Mouse (Mus musculus): ENCODE results near the gene Rab4b. TPM values are rescaled to one million over a fixed set of nuclear protein-coding genes. Genes with fewer than 3 reads are reported as not detected.

Rab4b gene
- polyA plus RNA-seq, 1 experiment: 56.3 TPM

GRCm38 (mm10) chr7:27180837-27181695 is 2.4 kb upstream of the Rab4b start, which contains the start of the genes Gm21983 and Mia:
TSS of gene Gm21983 (minus strand) at chr7:27181086.
TSS of gene Mia (minus strand) at chr7:27181157.
- Histone ChIP-seq H3K36me3 (ENCODE audit: control insufficient read depth, insufficient read depth) (peaks cover 4% of the 10 kb centered on the region), H3K4me3 (no peak within 1 kb of the TSS), H3K27me3 (ENCODE audit: control insufficient read depth, insufficient read depth, insufficient read length) (no peaks in the 10 kb centered on the region), H3ac (ENCODE audit: control insufficient read depth, insufficient read length) (no peak within 1 kb of the TSS), H3K4me2 (ENCODE audit: low read depth) (no peak within 1 kb of the TSS), H3K79me2 (ENCODE audit: control insufficient read depth, insufficient read depth) (peaks cover 7% of the 10 kb centered on the region)
- TF ChIP-seq TCF12 (IDR thresholded peaks at IDR 0.05; ENCODE audit: insufficient read depth, poor library complexity, severe bottlenecking) (no peak), REST (IDR thresholded peaks at IDR 0.05; ENCODE audit: insufficient read depth, insufficient read length) (no peak), POLR2AphosphoS2 (IDR thresholded peaks at IDR 0.05; ENCODE audit: insufficient read length, low read depth) (no peak), TCF3 (IDR thresholded peaks at IDR 0.05; ENCODE audit: insufficient read length, low read depth) (no peak), POLR2A (IDR thresholded peaks at IDR 0.05; ENCODE audit: insufficient read length, low read depth) (no peak), USF1 (IDR thresholded peaks at IDR 0.05; ENCODE audit: low read depth) (no peak), CEBPB (IDR thresholded peaks at IDR 0.05; ENCODE audit: insufficient read depth, poor library complexity, severe bottlenecking) (no peak), MAX (IDR thresholded peaks at IDR 0.05; ENCODE audit: low read depth) (no peak), MYOG (IDR thresholded peaks at IDR 0.05; ENCODE audit: control insufficient read depth in 1 of 3, insufficient read depth in 1 of 3, insufficient read length in 2 of 3, low read depth in 2 of 3) (no peak), E2F4 (IDR thresholded peaks at IDR 0.05; ENCODE audit: insufficient read depth) (no peak), SRF (IDR thresholded peaks at IDR 0.05; ENCODE audit: control insufficient read depth, insufficient read length, low read depth) (no peak), MYOD1 (IDR thresholded peaks at IDR 0.05; ENCODE audit: control insufficient read depth in 1 of 3, insufficient read length in 2 of 3, low read depth in 2 of 3) (no peak)

GRCm38 (mm10) chr7:27180036-27180435 is 1.3 kb upstream of the Rab4b start:
- Histone ChIP-seq H3K27me3 (ENCODE audit: control insufficient read depth, insufficient read depth, insufficient read length) (no peaks in the 10 kb centered on the region), H3K79me2 (ENCODE audit: control insufficient read depth, insufficient read depth) (peaks cover 7% of the 10 kb centered on the region), H3ac (ENCODE audit: control insufficient read depth, insufficient read length) (no peak overlapping the region), H3K4me2 (ENCODE audit: low read depth) (no peak overlapping the region), H3K4me3 (no peak overlapping the region), H3K36me3 (ENCODE audit: control insufficient read depth, insufficient read depth) (peaks cover 8% of the 10 kb centered on the region)
- TF ChIP-seq MYOD1 (IDR thresholded peaks at IDR 0.05; ENCODE audit: control insufficient read depth in 1 of 3, insufficient read length in 2 of 3, low read depth in 2 of 3) (no peak), REST (IDR thresholded peaks at IDR 0.05; ENCODE audit: insufficient read depth, insufficient read length) (no peak), MAX (IDR thresholded peaks at IDR 0.05; ENCODE audit: low read depth) (no peak), POLR2A (IDR thresholded peaks at IDR 0.05; ENCODE audit: insufficient read length, low read depth) (no peak), TCF3 (IDR thresholded peaks at IDR 0.05; ENCODE audit: insufficient read length, low read depth) (no peak), CEBPB (IDR thresholded peaks at IDR 0.05; ENCODE audit: insufficient read depth, poor library complexity, severe bottlenecking) (no peak), MYOG (IDR thresholded peaks at IDR 0.05; ENCODE audit: control insufficient read depth in 1 of 3, insufficient read depth in 1 of 3, insufficient read length in 2 of 3, low read depth in 2 of 3) (no peak), E2F4 (IDR thresholded peaks at IDR 0.05; ENCODE audit: insufficient read depth) (no peak), TCF12 (IDR thresholded peaks at IDR 0.05; ENCODE audit: insufficient read depth, poor library complexity, severe bottlenecking) (no peak), USF1 (IDR thresholded peaks at IDR 0.05; ENCODE audit: low read depth) (no peak), SRF (IDR thresholded peaks at IDR 0.05; ENCODE audit: control insufficient read depth, insufficient read length, low read depth) (no peak), POLR2AphosphoS2 (IDR thresholded peaks at IDR 0.05; ENCODE audit: insufficient read length, low read depth) (no peak)

GRCm38 (mm10) chr7:27179217-27179918 is 672 bp upstream of the Rab4b start:
- Histone ChIP-seq H3K27me3 (ENCODE audit: control insufficient read depth, insufficient read depth, insufficient read length) (no peaks in the 10 kb centered on the region), H3ac (ENCODE audit: control insufficient read depth, insufficient read length) (peak overlapping the region; percentile 7), H3K4me3 (peak overlapping the region; percentile 42), H3K79me2 (ENCODE audit: control insufficient read depth, insufficient read depth) (peaks cover 7% of the 10 kb centered on the region), H3K36me3 (ENCODE audit: control insufficient read depth, insufficient read depth) (peaks cover 5% of the 10 kb centered on the region), H3K4me2 (ENCODE audit: low read depth) (peak overlapping the region; percentile 74)
- TF ChIP-seq POLR2AphosphoS2 (IDR thresholded peaks at IDR 0.05; ENCODE audit: insufficient read length, low read depth): no peak
- TF ChIP-seq TCF3 (IDR thresholded peaks at IDR 0.05; ENCODE audit: insufficient read length, low read depth): no peak
- TF ChIP-seq MAX (IDR thresholded peaks at IDR 0.05; ENCODE audit: low read depth): no peak
- TF ChIP-seq TCF12 (IDR thresholded peaks at IDR 0.05; ENCODE audit: insufficient read depth, poor library complexity, severe bottlenecking): no peak
- no peak for TF ChIP-seq E2F4 (IDR thresholded peaks at IDR 0.05; ENCODE audit: insufficient read depth)
- TF ChIP-seq MYOD1 (IDR thresholded peaks at IDR 0.05; ENCODE audit: control insufficient read depth in 1 of 3, insufficient read length in 2 of 3, low read depth in 2 of 3): no peak
- TF ChIP-seq CEBPB (IDR thresholded peaks at IDR 0.05; ENCODE audit: insufficient read depth, poor library complexity, severe bottlenecking): no peak
- TF ChIP-seq MYOG (IDR thresholded peaks at IDR 0.05; ENCODE audit: control insufficient read depth in 1 of 3, insufficient read depth in 1 of 3, insufficient read length in 2 of 3, low read depth in 2 of 3): no peak
- TF ChIP-seq USF1 (IDR thresholded peaks at IDR 0.05; ENCODE audit: low read depth): no peak
- no peak for TF ChIP-seq REST (IDR thresholded peaks at IDR 0.05; ENCODE audit: insufficient read depth, insufficient read length)
- TF ChIP-seq POLR2A (IDR thresholded peaks at IDR 0.05; ENCODE audit: insufficient read length, low read depth): no peak
- TF ChIP-seq SRF (IDR thresholded peaks at IDR 0.05; ENCODE audit: control insufficient read depth, insufficient read length, low read depth): no peak

- Histone ChIP-seq H3ac (ENCODE audit: control insufficient read depth, insufficient read length) (no peak overlapping the region), H3K36me3 (ENCODE audit: control insufficient read depth, insufficient read depth) (peaks cover 5% of the 10 kb centered on the region), H3K79me2 (ENCODE audit: control insufficient read depth, insufficient read depth) (peaks cover 7% of the 10 kb centered on the region), H3K4me2 (ENCODE audit: low read depth) (peak overlapping the region; percentile 82), H3K4me3 (peak overlapping the region; percentile 42), H3K27me3 (ENCODE audit: control insufficient read depth, insufficient read depth, insufficient read length) (no peaks in the 10 kb centered on the region)
- TF ChIP-seq TCF3 (IDR thresholded peaks at IDR 0.05; ENCODE audit: insufficient read length, low read depth) (no peak), CEBPB (IDR thresholded peaks at IDR 0.05; ENCODE audit: insufficient read depth, poor library complexity, severe bottlenecking) (no peak), MAX (IDR thresholded peaks at IDR 0.05; ENCODE audit: low read depth) (no peak)
These were observed 763 bp downstream of the Rab4b start for GRCm38 (mm10) chr7:27177942-27178323.
